Mouse (Mus musculus) bone marrow macrophage, adult 2 months (primary cell): ENCODE results near the gene Hist1h4h. TPM values are rescaled to one million over a fixed set of nuclear protein-coding genes. Genes with fewer than 3 reads are reported as not detected.
"Not testable (repeated sequence)": the region's sequence is repeated elsewhere in the genome, so short reads cannot be mapped to it uniquely, and the experiment has no call there.

Source experiments
- H3K27ac ChIP-seq: 2 replicates; pipeline ENCODE4 v1.5.1; 2012; ENCODE audit warnings: low read depth, low read length; ENCODE audit not compliant: insufficient read depth
- H3K4me1 ChIP-seq: 2 replicates; pipeline ENCODE4 v1.6.1; 2012; ENCODE audit warnings: low read length; ENCODE audit not compliant: control insufficient read depth, insufficient read depth
- H3K4me3 ChIP-seq: 2 replicates; pipeline ENCODE4 v1.5.1; 2012; ENCODE audit warnings: mild to moderate bottlenecking, low read length, moderate library complexity; ENCODE audit not compliant: insufficient read depth
- CTCF ChIP-seq: IDR thresholded peaks from 2 replicates; pipeline ENCODE4 v1.5.1; 2012; ENCODE audit warnings: low read depth, mild to moderate bottlenecking, low read length, moderate library complexity
- POLR2A ChIP-seq: IDR thresholded peaks from 2 replicates; pipeline ENCODE4 v1.6.1; 2012; ENCODE audit warnings: mild to moderate bottlenecking, low read depth, low read length, borderline replicate concordance
- polyA plus RNA-seq: library from polyadenylated mRNA; stranded (reverse); fragments of >200 nt; gene quantifications from 2 replicates; pipeline ENCODE4 v1.2.4, GENCODE M21; 2012; ENCODE audit not compliant: missing spikeins, insufficient read depth, insufficient read length

The Hist1h4h gene
- polyA plus RNA-seq, 1 experiment, result 2.5 TPM

DNA sequence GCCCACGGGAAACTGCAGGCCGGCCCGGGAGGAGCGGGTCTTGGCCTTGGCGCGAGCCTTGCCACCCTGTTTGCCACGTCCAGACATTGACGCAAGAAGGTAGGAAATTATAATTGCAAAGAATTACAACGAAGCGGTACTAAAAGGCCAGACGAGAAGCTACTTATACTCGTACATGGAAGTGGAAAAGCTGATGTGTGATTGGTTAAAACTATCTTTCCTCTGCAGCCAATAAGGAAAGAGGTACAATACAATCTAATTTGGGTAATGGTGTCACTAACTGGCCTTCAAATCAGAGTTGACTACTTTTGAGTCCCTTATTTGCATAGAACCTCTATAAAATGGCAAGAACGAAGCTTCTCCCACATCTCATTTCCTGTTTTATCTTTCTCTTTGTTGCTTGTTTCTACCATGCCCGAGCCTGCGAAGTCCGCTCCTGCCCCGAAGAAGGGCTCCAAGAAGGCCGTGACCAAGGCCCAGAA is 40.2 kb downstream of the Hist1h4h start, which contains the start of the genes Hist1h2ae and Hist1h2bg:
Gene Hist1h2ae (minus strand): TSS at position 199 of the 482 bp plus-strand sequence.
Gene Hist1h2bg (plus strand): TSS at position 375 of the 482 bp plus-strand sequence.
- TF ChIP-seq POLR2A (no peak), CTCF (no peak)
- Histone ChIP-seq H3K4me3 (peak within 1 kb of the TSS; percentile 57), H3K27ac (peak within 1 kb of the TSS; percentile 83), H3K4me1 (peaks cover 5% of the 10 kb centered on the region)

DNA sequence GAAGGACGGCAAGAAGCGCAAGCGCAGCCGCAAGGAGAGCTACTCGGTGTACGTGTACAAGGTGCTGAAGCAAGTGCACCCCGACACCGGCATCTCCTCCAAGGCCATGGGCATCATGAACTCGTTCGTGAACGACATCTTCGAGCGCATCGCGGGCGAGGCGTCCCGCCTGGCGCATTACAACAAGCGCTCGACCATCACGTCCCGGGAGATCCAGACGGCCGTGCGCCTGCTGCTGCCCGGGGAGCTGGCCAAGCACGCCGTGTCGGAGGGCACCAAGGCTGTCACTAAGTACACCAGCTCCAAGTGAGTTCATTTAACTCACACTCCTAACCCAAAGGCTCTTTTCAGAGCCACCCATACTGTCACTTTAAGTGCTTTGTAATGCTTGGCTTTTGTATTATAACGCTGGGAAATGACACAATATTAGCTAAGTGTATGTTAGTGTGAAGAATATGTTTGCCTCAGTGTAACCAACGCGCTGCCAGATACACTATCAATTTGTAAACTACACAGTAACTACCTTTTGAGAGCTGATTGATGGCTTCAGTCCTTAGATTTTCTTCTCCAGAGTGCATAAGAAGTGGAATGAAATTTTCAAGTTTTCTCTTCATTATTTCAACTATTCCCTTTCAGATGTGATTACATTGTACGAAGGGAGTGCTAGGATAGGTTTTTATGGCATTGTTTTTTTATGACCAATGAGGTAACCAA is 40.8 kb downstream of the Hist1h4h start:
- H3K4me3 ChIP-seq, result peak overlapping the region; percentile 57
- H3K4me1 ChIP-seq, result not testable (repeated sequence)
- H3K27ac ChIP-seq, result peak overlapping the region; percentile 75

DNA sequence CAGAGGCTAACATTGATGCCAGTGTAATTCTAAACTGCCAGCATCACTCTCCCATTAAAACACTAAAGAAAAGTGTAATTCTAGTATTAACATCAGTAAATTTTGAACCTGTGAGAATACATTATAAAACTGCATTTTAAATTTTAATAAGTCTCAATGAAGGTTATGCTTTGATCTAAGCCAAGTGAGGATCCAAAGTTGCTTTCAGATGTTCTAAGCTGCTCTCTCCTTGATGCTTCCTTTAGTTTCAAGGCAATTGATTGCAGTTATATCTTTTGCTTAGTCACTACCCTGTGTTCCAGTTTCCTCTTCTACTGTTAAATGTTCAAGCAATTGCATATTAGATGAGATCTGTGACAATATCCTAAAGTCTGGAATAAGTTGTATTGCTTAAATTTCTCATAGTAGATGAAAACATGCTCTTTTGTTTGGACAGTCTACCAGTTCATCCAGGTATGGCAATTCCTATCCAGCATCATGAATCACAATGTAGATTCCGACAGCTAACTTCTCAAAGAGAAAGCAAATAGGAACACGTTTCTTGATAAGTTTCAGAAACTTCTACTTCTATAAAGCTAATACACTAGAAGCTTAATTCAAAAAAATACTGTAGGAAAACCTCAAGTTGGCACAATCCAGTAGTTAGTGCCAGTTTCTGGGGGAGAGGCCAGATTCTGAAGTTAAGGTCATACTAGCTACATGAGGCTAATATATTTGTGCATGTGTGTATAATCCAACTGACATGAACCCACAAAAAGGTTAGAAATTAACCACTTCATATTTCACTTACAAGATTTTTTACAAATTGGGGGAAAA is 41.6 kb downstream of the Hist1h4h start:
- TF ChIP-seq POLR2A (no peak), CTCF (no peak)
- peak overlapping the region; percentile 75 for H3K27ac ChIP-seq
- peaks cover 13% of the 10 kb centered on the region for H3K4me1 ChIP-seq
- no peak overlapping the region; the same call in 1 of the 2 replicates for H3K4me3 ChIP-seq

DNA sequence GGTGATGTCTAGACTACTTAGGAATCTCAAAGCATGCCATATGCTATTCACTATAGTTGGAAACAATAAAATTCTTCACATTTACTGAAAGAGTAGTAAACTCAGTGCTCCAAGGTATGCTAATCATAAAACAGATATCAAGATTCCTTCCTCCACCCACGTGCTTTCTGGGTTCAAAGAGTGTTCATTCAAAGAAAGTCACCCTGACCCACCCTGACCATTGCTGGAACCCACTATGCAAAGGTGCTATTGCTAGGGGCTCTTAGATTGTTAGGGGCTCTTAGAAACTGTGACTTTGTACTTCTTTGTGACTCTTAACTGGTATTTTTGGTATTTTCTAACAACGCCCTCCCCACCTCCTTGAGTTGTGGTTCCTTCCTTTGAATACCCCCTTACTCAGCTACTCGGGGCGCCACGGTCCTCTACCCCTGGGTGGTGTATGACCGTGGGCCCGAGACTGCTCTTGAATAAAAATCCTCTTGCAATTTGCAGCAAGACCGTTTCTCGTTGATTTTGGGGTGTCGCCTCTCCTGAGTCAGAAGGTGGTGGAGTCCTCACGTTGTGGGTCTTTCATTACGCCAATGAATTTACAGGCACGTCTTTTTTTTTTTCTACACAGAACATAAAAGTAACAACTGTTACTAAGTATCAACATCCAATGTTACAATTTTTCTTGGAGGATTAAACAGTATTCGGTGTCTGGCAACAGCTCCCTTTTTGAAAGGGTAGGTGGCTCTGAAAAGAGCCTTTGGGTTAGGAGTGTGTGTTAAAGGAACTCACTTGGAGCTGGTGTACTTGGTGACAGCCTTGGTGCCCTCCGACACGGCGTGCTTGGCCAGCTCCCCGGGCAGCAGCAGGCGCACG is 42.4 kb downstream of the Hist1h4h start:
- Histone ChIP-seq H3K4me1 (peaks cover 15% of the 10 kb centered on the region), H3K27ac (peak overlapping the region; percentile 81), H3K4me3 (peak overlapping the region; percentile 53)

DNA sequence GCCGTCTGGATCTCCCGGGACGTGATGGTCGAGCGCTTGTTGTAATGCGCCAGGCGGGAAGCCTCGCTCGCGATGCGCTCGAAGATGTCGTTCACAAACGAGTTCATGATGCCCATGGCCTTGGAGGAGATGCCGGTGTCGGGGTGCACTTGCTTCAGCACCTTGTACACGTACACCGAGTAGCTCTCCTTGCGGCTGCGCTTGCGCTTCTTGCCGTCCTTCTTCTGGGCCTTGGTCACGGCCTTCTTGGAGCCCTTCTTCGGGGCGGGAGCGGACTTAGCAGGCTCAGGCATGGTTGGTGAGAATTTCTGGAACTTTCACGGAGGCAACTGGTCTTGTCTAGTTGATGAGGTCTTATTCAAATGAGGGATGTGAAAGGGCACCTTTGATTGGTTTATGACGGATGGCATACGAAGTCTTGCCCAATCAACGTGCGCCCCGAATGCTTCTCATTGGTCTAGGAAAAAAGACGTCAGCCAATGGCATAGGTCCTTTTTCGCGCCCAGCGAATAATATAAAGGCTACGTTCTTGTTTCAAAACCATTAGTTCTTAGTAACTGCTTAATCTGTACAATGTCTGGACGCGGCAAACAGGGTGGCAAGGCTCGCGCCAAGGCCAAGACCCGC is 43.2 kb downstream of the Hist1h4h start, which contains the start of the genes Hist1h2bf and Hist1h2ad:
Gene Hist1h2bf (minus strand): TSS at position 299 of the 627 bp plus-strand sequence.
Gene Hist1h2ad (plus strand): TSS at position 484 of the 627 bp plus-strand sequence.
- Histone ChIP-seq H3K4me3 (peak within 1 kb of the TSS; percentile 53), H3K27ac (peak within 1 kb of the TSS; percentile 83), H3K4me1 (peaks cover 15% of the 10 kb centered on the region)

DNA sequence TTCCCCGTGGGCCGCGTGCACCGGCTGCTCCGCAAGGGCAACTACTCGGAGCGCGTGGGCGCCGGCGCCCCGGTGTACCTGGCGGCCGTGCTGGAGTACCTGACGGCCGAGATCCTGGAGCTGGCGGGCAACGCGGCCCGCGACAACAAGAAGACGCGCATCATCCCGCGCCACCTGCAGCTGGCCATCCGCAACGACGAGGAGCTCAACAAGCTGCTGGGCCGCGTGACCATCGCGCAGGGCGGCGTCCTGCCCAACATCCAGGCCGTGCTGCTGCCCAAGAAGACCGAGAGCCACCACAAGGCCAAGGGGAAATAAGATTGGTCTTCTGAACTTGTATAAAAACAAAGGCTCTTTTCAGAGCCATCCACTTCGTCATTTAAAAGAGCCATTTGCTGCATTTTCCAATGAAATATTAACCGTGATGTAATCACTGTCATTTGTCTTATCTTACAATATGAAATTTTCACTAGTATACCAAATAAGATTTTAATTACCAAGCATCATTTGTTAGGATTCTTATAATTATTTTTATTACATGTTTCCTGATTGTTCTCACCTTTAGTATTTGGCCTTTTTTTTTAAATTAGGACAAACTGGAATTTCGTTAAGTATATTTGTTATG is 43.8 kb downstream of the Hist1h4h start:
- Histone ChIP-seq H3K27ac (peak overlapping the region; percentile 83), H3K4me1 (peaks cover 13% of the 10 kb centered on the region), H3K4me3 (peak overlapping the region; percentile 42; the same call in 1 of the 2 replicates)

DNA sequence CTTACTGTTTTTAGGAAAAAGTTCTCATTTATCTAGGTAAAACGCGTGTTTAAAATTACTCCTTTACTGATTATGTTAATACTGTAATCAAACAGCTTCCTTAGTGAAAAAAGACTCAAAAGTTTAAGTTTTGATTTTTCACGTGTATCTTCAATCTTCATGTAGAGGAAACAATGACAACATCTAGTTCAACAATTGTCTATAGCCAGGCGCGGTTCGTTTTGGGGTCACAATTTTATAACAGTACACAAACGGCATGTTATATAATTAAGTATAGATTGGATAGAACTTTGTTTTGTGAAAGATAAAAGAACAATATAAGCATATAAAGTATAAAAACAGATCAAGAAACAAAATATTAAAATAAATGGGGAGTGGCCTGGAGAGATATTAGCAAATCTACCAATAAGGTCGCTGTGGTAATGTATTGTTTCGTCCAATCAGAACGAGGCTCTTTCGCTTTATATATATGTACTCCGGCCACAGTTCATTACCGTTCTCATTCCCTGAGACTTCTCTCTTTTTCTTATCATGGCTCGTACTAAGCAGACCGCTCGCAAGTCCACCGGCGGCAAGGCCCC is 44.5 kb downstream of the Hist1h4h start, which contains the start of gene Hist1h3d:
Gene Hist1h3d (plus strand): TSS at position 493 of the 581 bp plus-strand sequence.
- peaks cover 10% of the 10 kb centered on the region for H3K4me1 ChIP-seq
- no peak for TF ChIP-seq POLR2A
- peak within 1 kb of the TSS; percentile 83 for H3K27ac ChIP-seq
- peak within 1 kb of the TSS; percentile 63 for H3K4me3 ChIP-seq

DNA sequence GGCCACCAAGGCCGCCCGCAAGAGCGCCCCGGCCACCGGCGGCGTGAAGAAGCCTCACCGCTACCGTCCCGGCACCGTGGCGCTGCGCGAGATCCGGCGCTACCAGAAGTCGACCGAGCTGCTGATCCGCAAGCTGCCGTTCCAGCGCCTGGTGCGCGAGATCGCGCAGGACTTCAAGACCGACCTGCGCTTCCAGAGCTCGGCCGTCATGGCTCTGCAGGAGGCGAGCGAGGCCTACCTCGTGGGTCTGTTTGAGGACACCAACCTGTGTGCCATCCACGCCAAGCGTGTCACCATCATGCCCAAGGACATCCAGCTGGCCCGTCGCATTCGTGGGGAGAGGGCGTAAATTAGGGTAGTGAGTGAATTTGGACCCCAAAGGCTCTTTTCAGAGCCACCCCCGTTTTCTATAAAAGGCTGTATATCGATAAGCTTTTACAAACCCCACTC is 45.0 kb downstream of the Hist1h4h start:
- peak overlapping the region; percentile 81 for H3K27ac ChIP-seq
- H3K4me1 ChIP-seq, result peaks cover 12% of the 10 kb centered on the region

More for the DNA sequence above, 45.0 kb downstream of the Hist1h4h start:
- H3K4me3 ChIP-seq, result peak overlapping the region; percentile 63
